In the genomic region with DNA sequence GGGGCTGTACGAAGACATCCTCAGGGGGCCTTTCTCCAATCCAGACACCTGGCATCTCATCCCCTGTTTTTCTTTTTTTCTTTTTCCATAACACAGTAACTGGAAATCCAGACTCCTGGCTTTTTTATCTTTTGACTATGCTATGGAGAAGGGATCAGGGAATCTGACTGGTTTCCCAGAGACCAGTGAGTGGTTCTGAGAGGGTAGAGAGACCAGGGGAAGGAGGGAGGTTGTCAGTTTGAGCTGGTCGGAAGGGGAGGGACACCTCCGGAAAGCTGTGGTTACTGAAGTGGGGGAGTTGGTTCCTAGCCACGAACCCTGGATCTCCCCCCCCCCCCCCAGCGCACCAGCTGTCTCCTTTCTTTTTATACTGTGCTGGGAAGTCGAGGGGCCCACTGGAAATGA, we compare ENCODE assay signal across 8 mouse cellular contexts. TPM values are rescaled to one million over a fixed set of nuclear protein-coding genes. Genes with fewer than 3 reads are reported as not detected.
DNase-seq lines count a peak whose midpoint lies in the region; ATAC-seq lines count a peak whose summit lies in the region.

No protein-coding gene starts in this region.

- H3K9me3 ChIP-seq in heart, embryonic 12.5 days (replicated peaks): no peaks in the 10 kb centered on the region
- H3K9me3 ChIP-seq in limb, embryonic 11.5 days (ENCODE audit: control insufficient read depth, low read length): no peaks in the 10 kb centered on the region
- no peaks in the 10 kb centered on the region for H3K9me3 ChIP-seq in midbrain, embryonic 14.5 days (ENCODE audit: control insufficient read depth, low read length)

- peak overlapping the region; percentile 93 for H3K4me2 ChIP-seq in heart, embryonic 12.5 days
- H3K4me2 ChIP-seq in limb, embryonic 11.5 days (ENCODE audit: low read depth, severe bottlenecking): peak overlapping the region; percentile 63
- H3K4me2 ChIP-seq in midbrain, embryonic 14.5 days (ENCODE audit: low read length): peak overlapping the region; percentile 99

- H3K4me3 ChIP-seq in heart, embryonic 12.5 days: peak overlapping the region; percentile 83
- peak overlapping the region; percentile 62 for H3K4me3 ChIP-seq in limb, embryonic 11.5 days (ENCODE audit: low read depth, low read length)
- peak overlapping the region; percentile 92 for H3K4me3 ChIP-seq in midbrain, embryonic 14.5 days (replicated peaks; ENCODE audit: low read depth, low read length)

- H3K36me3 ChIP-seq in heart, embryonic 12.5 days: peaks cover 13% of the 10 kb centered on the region
- H3K36me3 ChIP-seq in limb, embryonic 11.5 days (ENCODE audit: control insufficient read depth, insufficient read depth, low read length): no peaks in the 10 kb centered on the region; the same call in 1 of the 2 replicates
- H3K36me3 ChIP-seq in midbrain, embryonic 14.5 days (ENCODE audit: control insufficient read depth, insufficient read depth, low read length): peaks cover 16% of the 10 kb centered on the region; the same call in 1 of the 2 replicates

- peak overlapping the region; percentile 98 for H3K27ac ChIP-seq in heart, embryonic 12.5 days (ENCODE audit: poor library complexity, severe bottlenecking)
- peak overlapping the region; percentile 86; the same call in 1 of the 2 replicates for H3K27ac ChIP-seq in limb, embryonic 11.5 days (replicated peaks; ENCODE audit: low read depth, low read length)
- peak overlapping the region; percentile 95 for H3K27ac ChIP-seq in midbrain, embryonic 14.5 days (replicated peaks; ENCODE audit: low read depth, low read length)

- 1% methylated on average over 6 of the region's 6 CpGs for WGBS in heart, embryonic 12.5 days
- 0% methylated on average over 6 of the region's 6 CpGs for WGBS in limb, embryonic 11.5 days
- 1% methylated on average over 5 of the region's 6 CpGs for WGBS in midbrain, embryonic 14.5 days

- peak; percentile 32 for DNase-seq in layer of hippocampus, adult 11-12 months (ENCODE audit: low spot score)
- no peak for DNase-seq in layer of hippocampus, adult 9-10 months (ENCODE audit: low spot score)
- DNase-seq in cerebellum, adult 9-11 months: peak; percentile 70
- DNase-seq in limb, embryonic 11.5 days (ENCODE audit: low spot score): no peak
- DNase-seq in midbrain, embryonic 14.5 days: peak; percentile 69
- DNase-seq in urinary bladder, adult 2 months (ENCODE audit: low spot score): no peak
- no peak for DNase-seq in gastrocnemius, postnatal 4 days (ENCODE audit: low spot score in 2 of 2)

- no peaks in the 10 kb centered on the region for H3K27me3 ChIP-seq in heart, embryonic 12.5 days (replicated peaks)
- H3K27me3 ChIP-seq in limb, embryonic 11.5 days (ENCODE audit: control insufficient read depth, insufficient read depth, low read length): no peaks in the 10 kb centered on the region
- no peaks in the 10 kb centered on the region for H3K27me3 ChIP-seq in midbrain, embryonic 14.5 days (ENCODE audit: control insufficient read depth, insufficient read depth, low read length)

- H3K4me1 ChIP-seq in heart, embryonic 12.5 days (replicated peaks): peaks cover 72% of the 10 kb centered on the region
- peaks cover 15% of the 10 kb centered on the region for H3K4me1 ChIP-seq in limb, embryonic 11.5 days (ENCODE audit: control insufficient read depth, insufficient read depth, low read length)
- H3K4me1 ChIP-seq in midbrain, embryonic 14.5 days (ENCODE audit: control insufficient read depth, insufficient read depth, low read length): peaks cover 29% of the 10 kb centered on the region

- peak overlapping the region; percentile 93 for H3K9ac ChIP-seq in heart, embryonic 12.5 days
- peak overlapping the region; percentile 86 for H3K9ac ChIP-seq in limb, embryonic 11.5 days (ENCODE audit: low read length)
- peak overlapping the region; percentile 98 for H3K9ac ChIP-seq in midbrain, embryonic 14.5 days (replicated peaks; ENCODE audit: low read length)

- ATAC-seq in heart, embryonic 12.5 days (ENCODE audit: insufficient number of reproducible peaks, low FRiP score): peak; percentile 30; the same call in 1 of the 2 replicates
- ATAC-seq in limb, embryonic 11.5 days (ENCODE audit: insufficient number of reproducible peaks, low FRiP score, low TSS enrichment, low read depth): no peak
- peak; percentile 41; the same call in 1 of the 2 replicates for ATAC-seq in midbrain, embryonic 14.5 days (ENCODE audit: low FRiP score, low TSS enrichment)

RNA-seq across cellular contexts. Expression of gene Arhgef2, which starts 17.2 kb away (rescaled TPM):
- polyA plus RNA-seq in heart, embryonic 12.5 days (2016; fragmentation: Nextera tagmentation; extraction: Ambion mirVana): 84.5 and 91.8 TPM in 2 replicates
- polyA plus RNA-seq in limb, embryonic 11.5 days (2014; fragmentation: Nextera tagmentation; extraction: Ambion mirVana): 132 and 134 TPM in 2 replicates
- 122 and 134 TPM in 2 replicates for polyA plus RNA-seq in midbrain, embryonic 14.5 days (2014; fragmentation: Nextera tagmentation; extraction: Ambion mirVana)
- 47.7 and 57.3 TPM in 2 replicates for polyA plus RNA-seq in urinary bladder, adult 2 months (2012; rRNA removed)
- total RNA-seq in gastrocnemius, postnatal 4 days (2021): 100 to 1,000 TPM; 161 to 166 TPM

RNA-seq across cellular contexts. Expression of gene Rxfp4, which starts 30.0 kb away (rescaled TPM):
- polyA plus RNA-seq in heart, embryonic 12.5 days (2016; fragmentation: Nextera tagmentation; extraction: Ambion mirVana): not detected in 2 replicates
- not detected in 2 replicates for polyA plus RNA-seq in limb, embryonic 11.5 days (2014; fragmentation: Nextera tagmentation; extraction: Ambion mirVana)
- polyA plus RNA-seq in midbrain, embryonic 14.5 days (2014; fragmentation: Nextera tagmentation; extraction: Ambion mirVana): not detected in 2 replicates
- polyA plus RNA-seq in urinary bladder, adult 2 months (2012; rRNA removed): not detected in 2 replicates
- not detected for total RNA-seq in gastrocnemius, postnatal 4 days (2021)

RNA-seq across cellular contexts. Expression of gene Ssr2, which starts 47.3 kb away (rescaled TPM):
- polyA plus RNA-seq in heart, embryonic 12.5 days (2016; fragmentation: Nextera tagmentation; extraction: Ambion mirVana): 181 and 185 TPM in 2 replicates
- polyA plus RNA-seq in limb, embryonic 11.5 days (2014; fragmentation: Nextera tagmentation; extraction: Ambion mirVana): 220 and 233 TPM in 2 replicates
- 110 and 114 TPM in 2 replicates for polyA plus RNA-seq in midbrain, embryonic 14.5 days (2014; fragmentation: Nextera tagmentation; extraction: Ambion mirVana)
- polyA plus RNA-seq in urinary bladder, adult 2 months (2012; rRNA removed): 128 and 150 TPM in 2 replicates
- 100 to 1,000 TPM; 150 to 159 TPM for total RNA-seq in gastrocnemius, postnatal 4 days (2021)

Comparison
In these comparisons a context has a peak if more than half of its experiments do, and no peak if none do; other contexts are left out.
1. DNase-seq: peak in layer of hippocampus, adult 11-12 months (single experiment), cerebellum, adult 9-11 months (single experiment) and midbrain, embryonic 14.5 days (single experiment); none in layer of hippocampus, adult 9-10 months (single experiment), limb, embryonic 11.5 days (single experiment), urinary bladder, adult 2 months (single experiment) and gastrocnemius, postnatal 4 days (0 of 2).
2. Peak in every context shown above with its lines, with median percentiles within 50 percentile points of each other: H3K27ac ChIP-seq, H3K4me2 ChIP-seq, H3K4me3 ChIP-seq and H3K9ac ChIP-seq.